Mouse (Mus musculus) left cerebral cortex, adult 2 months (tissue): ENCODE measurements at regions not wholly inside any gene's neighbourhood (a gene's known extent, or its start where the extent isn't known, plus 50 kb on each side); places are given as distances from the start of the nearest gene placed in this dataset.

Experiments
- DNase-seq, 2 experiments: peaks; one replicate each; pipeline ENCODE4 v3.0.0; 2021 to 2022; ENCODE audit warnings: low spot score in 2 of 2, mixed read lengths in 1 of 2; ENCODE audit errors: extremely low spot score in 1 of 2
- H3K27ac ChIP-seq: fragments of 200-600 bp; 2 replicates; pipeline ENCODE4 v1.8.1; 2022
- H3K4me3 ChIP-seq: fragments of 200-600 bp; 2 replicates; pipeline ENCODE4 v1.8.1; 2022
- CTCF ChIP-seq: fragments of 200-600 bp; IDR thresholded peaks from 2 replicates; pipeline ENCODE4 v1.8.1; 2022; ENCODE audit warnings: antibody characterized with exemption, mild to moderate bottlenecking, moderate library complexity
- intact Hi-C: fragments of 180-260 bp; cut with DNase I; formaldehyde crosslinking; loops from one replicate; pipeline ENCODE4 v1.15.1; 2025

- TF ChIP-seq CTCF: no peak
- Histone ChIP-seq H3K27ac (no peak overlapping the region), H3K4me3 (no peak overlapping the region)
- intact Hi-C loops: no loop called here
- DNase-seq: no peak
Measured at GRCm38 (mm10) chr12:112369581-112370371, 119.5 kb upstream of the A530016L24Rik start.

GRCm38 (mm10) chr12:112372234-112373050, 116.8 kb upstream of the A530016L24Rik start:
- intact Hi-C loops: no loop called here
- no peak for TF ChIP-seq CTCF
- no peak for DNase-seq
- H3K27ac ChIP-seq: no peak overlapping the region
- no peak overlapping the region for H3K4me3 ChIP-seq

- no peak for DNase-seq
- no peak for TF ChIP-seq CTCF
- intact Hi-C loops: no loop called here
- H3K27ac ChIP-seq: no peak overlapping the region
- no peak overlapping the region for H3K4me3 ChIP-seq
Measured at GRCm38 (mm10) chr12:112373966-112374365, 115.3 kb upstream of the A530016L24Rik start.

GRCm38 (mm10) chr12:112376236-112376635, 113.0 kb upstream of the A530016L24Rik start:
- Histone ChIP-seq H3K27ac (no peak overlapping the region), H3K4me3 (no peak overlapping the region)
- no peak for TF ChIP-seq CTCF
- no peak for DNase-seq
- intact Hi-C loops: loop anchor here (5.0 kb wide), 1 partner anchor 96 kb away; no protein-coding TSS in a partner anchor

- Histone ChIP-seq H3K27ac (no peak overlapping the region), H3K4me3 (no peak overlapping the region)
- intact Hi-C loops: loop anchor here (5.0 kb wide), 1 partner anchor 96 kb away; no protein-coding TSS in a partner anchor
- DNase-seq: no peak
- no peak for TF ChIP-seq CTCF
Measured at GRCm38 (mm10) chr12:112376701-112377100, 112.5 kb upstream of the A530016L24Rik start.

- H3K4me3 ChIP-seq: no peak overlapping the region
- intact Hi-C loops: loop anchor here (5.0 kb wide), 1 partner anchor 94 kb away; no protein-coding TSS in a partner anchor
- H3K27ac ChIP-seq: no peak overlapping the region
- TF ChIP-seq CTCF: no peak
- DNase-seq: no peak
Measured at GRCm38 (mm10) chr12:112378482-112379243, 110.6 kb upstream of the A530016L24Rik start.

- intact Hi-C loops: no loop called here
- TF ChIP-seq CTCF: no peak
- H3K27ac ChIP-seq: no peak overlapping the region
- no peak for DNase-seq
- no peak overlapping the region for H3K4me3 ChIP-seq
Measured at GRCm38 (mm10) chr12:112387836-112388235, 101.4 kb upstream of the A530016L24Rik start.

DNA sequence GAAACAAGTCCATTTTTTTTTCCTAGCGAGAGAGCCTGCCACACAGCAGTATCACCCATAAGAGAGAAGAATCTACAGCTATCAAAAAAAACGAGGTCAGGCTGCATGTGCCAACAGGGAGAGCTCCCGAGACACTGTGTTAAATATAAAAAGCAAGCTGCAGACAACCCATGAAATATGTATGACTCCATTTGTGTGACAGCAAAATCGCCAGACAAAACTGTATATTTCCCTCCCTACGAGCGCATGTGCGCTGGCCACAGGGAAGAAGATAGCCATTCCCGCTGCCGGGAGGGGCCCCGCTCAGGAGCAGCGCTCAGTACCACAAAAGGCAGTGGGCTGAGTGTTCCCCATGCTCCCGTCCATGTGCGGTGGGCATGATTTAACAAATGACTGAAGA, 93.3 kb upstream of the A530016L24Rik start:
- no peak for DNase-seq
- no peak overlapping the region for H3K27ac ChIP-seq

GRCm38 (mm10) chr12:112403688-112404240, 85.5 kb upstream of the A530016L24Rik start:
- H3K27ac ChIP-seq: no peak overlapping the region
- intact Hi-C loops: no loop called here
- no peak for TF ChIP-seq CTCF
- H3K4me3 ChIP-seq: no peak overlapping the region
- DNase-seq: no peak

More for the DNA sequence above, 93.3 kb upstream of the A530016L24Rik start:
- TF ChIP-seq CTCF: no peak
- peak overlapping the region; percentile 6; the same call in 1 of the 2 replicates for H3K4me3 ChIP-seq
- intact Hi-C loops: no loop called here

GRCm38 (mm10) chr12:112404338-112404737, 84.9 kb upstream of the A530016L24Rik start:
- TF ChIP-seq CTCF: no peak
- no peak overlapping the region for H3K27ac ChIP-seq
- intact Hi-C loops: no loop called here

GRCm38 (mm10) chr12:112405781-112406213, 83.5 kb upstream of the A530016L24Rik start:
- TF ChIP-seq CTCF: no peak
- DNase-seq: no peak
- intact Hi-C loops: no loop called here
- no peak overlapping the region for H3K27ac ChIP-seq
- H3K4me3 ChIP-seq: no peak overlapping the region

More at GRCm38 (mm10) chr12:112404338-112404737, 84.9 kb upstream of the A530016L24Rik start:
- DNase-seq: no peak
- H3K4me3 ChIP-seq: no peak overlapping the region
